Mouse (Mus musculus) heart, embryonic 13.5 days (tissue): ENCODE measurements at regions not wholly inside any gene's neighbourhood (a gene's known extent, or its start where the extent isn't known, plus 50 kb on each side); places are given as distances from the start of the nearest gene placed in this dataset.

Source experiments
- ATAC-seq: fragments of 200-750 bp; cut with Nextera tagmentation; 2 replicates; pipeline ENCODE4 v1.8.0; 2017; ENCODE audit warnings: moderate TSS enrichment; ENCODE audit not compliant: insufficient number of reproducible peaks, low FRiP score, low TSS enrichment; ENCODE audit errors: extremely low read depth
- H3K27ac ChIP-seq: fragments of 300-500 bp; sonication (generic); replicated peaks from 2 replicates; pipeline ENCODE4 v1.5.1; 2015; ENCODE audit warnings: moderate library complexity, mild to moderate bottlenecking, inconsistent platforms
- H3K27me3 ChIP-seq: fragments of 300-500 bp; sonication (generic); replicated peaks from 2 replicates; pipeline ENCODE4 v1.6.1; 2015; ENCODE audit warnings: mild to moderate bottlenecking, inconsistent platforms
- H3K36me3 ChIP-seq: fragments of 300-500 bp; sonication (generic); 2 replicates; pipeline ENCODE4 v1.6.1; 2015; ENCODE audit warnings: mild to moderate bottlenecking, inconsistent platforms
- H3K4me1 ChIP-seq: fragments of 300-500 bp; sonication (generic); 2 replicates; pipeline ENCODE4 v1.6.1; 2015; ENCODE audit warnings: inconsistent platforms
- H3K4me2 ChIP-seq: fragments of 300-500 bp; sonication (generic); 2 replicates; pipeline ENCODE4 v1.6.1; 2015; ENCODE audit warnings: inconsistent platforms, mild to moderate bottlenecking, moderate library complexity
- H3K4me3 ChIP-seq: fragments of 300-500 bp; sonication (generic); 2 replicates; pipeline ENCODE4 v1.5.1; 2015; ENCODE audit warnings: moderate library complexity, mild to moderate bottlenecking, inconsistent platforms
- H3K9ac ChIP-seq: fragments of 300-500 bp; sonication (generic); 2 replicates; pipeline ENCODE4 v1.6.1; 2015; ENCODE audit warnings: inconsistent platforms, mild to moderate bottlenecking, moderate library complexity
- H3K9me3 ChIP-seq: fragments of 300-500 bp; sonication (generic); 2 replicates; pipeline ENCODE4 v1.6.1; 2016; ENCODE audit warnings: inconsistent platforms
- WGBS: fragments of 180-500 bp; shearing (Covaris S2); methylation state at CpG from one replicate; pipeline ENCODE4 v1.1.7; 2015; ENCODE audit warnings: mixed read lengths; 5-methylcytosine and 5-hydroxymethylcytosine counted together

DNA sequence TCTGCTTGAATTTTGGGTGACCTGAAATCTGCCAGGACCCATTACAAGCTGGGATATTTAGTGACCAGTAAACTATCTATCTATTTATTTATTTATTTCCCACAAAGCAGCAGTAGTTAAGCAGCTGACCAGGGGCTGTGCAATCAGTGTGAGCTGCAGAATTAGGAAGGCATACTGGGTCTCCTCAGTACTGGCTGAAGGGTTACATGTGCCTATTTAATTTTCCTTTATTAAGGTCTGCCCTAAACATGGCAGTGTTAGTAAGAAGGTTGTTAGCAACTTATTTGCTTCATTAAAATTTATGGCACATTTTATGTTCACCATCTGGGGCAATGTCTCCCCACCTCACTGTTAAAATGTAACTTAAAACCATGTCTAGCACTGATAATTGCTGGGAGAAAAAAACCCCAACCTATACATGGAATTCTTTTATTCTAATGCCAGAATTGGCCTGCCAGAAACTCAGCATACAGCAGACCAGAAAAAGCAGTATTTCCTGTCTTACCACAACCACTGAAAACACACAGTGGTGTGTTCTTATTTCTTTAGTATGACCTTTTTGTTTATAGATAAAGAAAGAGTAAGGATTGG is 484.3 kb upstream of the Nrsn1 start:
- Histone ChIP-seq H3K4me2 (no peak overlapping the region), H3K9me3 (peaks cover 6% of the 10 kb centered on the region; the same call in 1 of the 2 replicates), H3K27me3 (no peaks in the 10 kb centered on the region), H3K36me3 (no peaks in the 10 kb centered on the region), H3K27ac (no peak overlapping the region), H3K4me3 (no peak overlapping the region), H3K9ac (no peak overlapping the region), H3K4me1 (peaks cover 10% of the 10 kb centered on the region; the same call in 1 of the 2 replicates)
- ATAC-seq, result no peak

DNA sequence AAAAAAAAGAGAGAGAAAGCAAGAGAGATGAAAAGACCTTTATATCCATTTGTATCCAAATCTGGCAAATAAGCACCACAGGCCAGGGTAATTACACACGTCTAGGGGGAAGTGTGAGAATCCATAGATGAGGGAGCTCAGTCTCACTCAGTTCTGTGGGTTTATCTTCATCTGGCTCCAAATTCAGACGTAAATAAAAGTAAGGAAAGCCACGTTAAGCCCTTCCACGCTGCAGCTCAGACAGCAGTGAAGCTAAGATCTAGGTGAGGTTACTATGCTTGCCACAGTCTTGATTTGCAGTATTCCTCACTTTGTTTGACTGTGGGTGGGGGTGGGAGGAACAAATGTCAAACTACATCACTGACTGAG is 481.1 kb upstream of the Nrsn1 start:
- no peaks in the 10 kb centered on the region for H3K9me3 ChIP-seq
- WGBS, result 55% methylated on average over 4 of the region's 4 CpGs
- ATAC-seq, result no peak

DNA sequence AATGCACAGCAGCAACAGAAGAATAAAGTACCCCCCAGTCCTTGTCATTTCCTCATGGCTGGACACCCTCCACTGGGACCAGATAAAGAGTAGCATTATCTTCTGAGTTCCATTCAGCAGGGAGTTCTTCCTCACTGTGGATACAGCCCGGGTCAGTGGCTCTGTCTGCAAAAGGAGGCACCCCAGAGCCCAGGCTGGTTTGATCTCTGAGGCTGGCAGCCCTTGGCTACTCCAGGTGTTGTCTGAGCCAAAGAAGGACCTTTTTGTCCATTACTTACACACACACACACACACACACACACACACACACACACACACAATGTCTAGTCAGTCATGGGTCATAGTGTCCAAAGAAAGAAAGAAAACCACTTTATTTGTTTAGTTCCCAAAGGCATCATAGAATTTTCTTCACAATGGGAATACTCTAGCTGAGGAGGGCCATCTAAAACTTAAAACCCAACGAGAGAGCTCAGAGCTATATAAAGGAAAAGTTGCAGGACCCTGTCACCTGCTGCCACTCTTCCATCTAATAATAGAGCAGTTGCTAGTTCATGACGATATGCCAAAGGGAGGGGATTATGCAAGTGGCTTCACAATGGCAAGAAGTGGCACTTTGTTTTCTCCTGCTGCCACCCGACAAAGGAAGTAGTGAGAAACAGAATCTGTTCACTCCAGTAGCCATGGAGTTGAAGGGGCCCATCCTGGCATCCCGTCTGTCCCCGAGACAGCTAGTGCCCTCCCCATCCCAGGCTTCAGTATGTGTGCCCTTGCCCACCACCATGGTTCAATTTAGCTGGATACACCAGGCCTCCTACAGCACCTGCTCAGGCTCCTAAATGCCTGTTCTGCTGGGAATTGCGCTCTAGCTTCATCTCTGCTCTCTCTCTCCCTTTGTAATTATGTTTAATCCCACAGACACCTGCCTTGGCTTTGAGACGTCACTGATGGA is 480.4 kb upstream of the Nrsn1 start:
- H3K4me1 ChIP-seq, result peaks cover 10% of the 10 kb centered on the region; the same call in 1 of the 2 replicates
- no peak for ATAC-seq
- no peaks in the 10 kb centered on the region for H3K27me3 ChIP-seq
- H3K9me3 ChIP-seq, result no peaks in the 10 kb centered on the region
- H3K36me3 ChIP-seq, result no peaks in the 10 kb centered on the region
- WGBS, result 31% methylated on average over 8 of the region's 8 CpGs
- no peak overlapping the region for H3K9ac ChIP-seq
- H3K4me2 ChIP-seq, result 0 out of 2 replicates have a peak overlapping the region, but pooled peaks have one; percentile 6
- no peak overlapping the region for H3K4me3 ChIP-seq
- 0 out of 2 replicates have a peak overlapping the region, but pooled peaks have one; percentile 12 for H3K27ac ChIP-seq

More for the DNA sequence above, 481.1 kb upstream of the Nrsn1 start:
- H3K36me3 ChIP-seq, result no peaks in the 10 kb centered on the region
- no peak overlapping the region for H3K9ac ChIP-seq
- peaks cover 10% of the 10 kb centered on the region; the same call in 1 of the 2 replicates for H3K4me1 ChIP-seq
- no peak overlapping the region for H3K4me2 ChIP-seq
- 0 out of 2 replicates have a peak overlapping the region, but pooled peaks have one; percentile 12 for H3K27ac ChIP-seq
- no peaks in the 10 kb centered on the region for H3K27me3 ChIP-seq
- H3K4me3 ChIP-seq, result no peak overlapping the region

GRCm38 (mm10) chr13:25738601-25739000 is 468.3 kb upstream of the Nrsn1 start:
- Histone ChIP-seq H3K4me3 (no peak overlapping the region), H3K9ac (no peak overlapping the region), H3K4me2 (no peak overlapping the region), H3K4me1 (peaks cover 14% of the 10 kb centered on the region), H3K36me3 (no peaks in the 10 kb centered on the region), H3K9me3 (no peaks in the 10 kb centered on the region), H3K27ac (no peak overlapping the region), H3K27me3 (no peaks in the 10 kb centered on the region)
- ATAC-seq, result no peak
- WGBS, result 19% methylated on average over 2 of the region's 2 CpGs

GRCm38 (mm10) chr13:25729327-25729892 is 459.1 kb upstream of the Nrsn1 start:
- no peaks in the 10 kb centered on the region for H3K27me3 ChIP-seq
- ATAC-seq, result no peak
- no peaks in the 10 kb centered on the region for H3K36me3 ChIP-seq
- H3K4me1 ChIP-seq, result peaks cover 5% of the 10 kb centered on the region; the same call in 1 of the 2 replicates
- no peak overlapping the region for H3K4me2 ChIP-seq
- H3K27ac ChIP-seq, result no peak overlapping the region
- H3K9ac ChIP-seq, result no peak overlapping the region
- H3K9me3 ChIP-seq, result no peaks in the 10 kb centered on the region
- no peak overlapping the region for H3K4me3 ChIP-seq
- WGBS, result 72% methylated on average over 3 of the region's 3 CpGs

- Histone ChIP-seq H3K9me3 (no peaks in the 10 kb centered on the region), H3K36me3 (no peaks in the 10 kb centered on the region), H3K27me3 (no peaks in the 10 kb centered on the region), H3K9ac (no peak overlapping the region), H3K27ac (no peak overlapping the region), H3K4me3 (no peak overlapping the region), H3K4me1 (peaks cover 5% of the 10 kb centered on the region; the same call in 1 of the 2 replicates), H3K4me2 (no peak overlapping the region)
- ATAC-seq, result no peak
- WGBS, result 50% methylated on average over 1 of the region's 1 CpGs
These were observed 457.3 kb upstream of the Nrsn1 start for GRCm38 (mm10) chr13:25727504-25728095.

DNA sequence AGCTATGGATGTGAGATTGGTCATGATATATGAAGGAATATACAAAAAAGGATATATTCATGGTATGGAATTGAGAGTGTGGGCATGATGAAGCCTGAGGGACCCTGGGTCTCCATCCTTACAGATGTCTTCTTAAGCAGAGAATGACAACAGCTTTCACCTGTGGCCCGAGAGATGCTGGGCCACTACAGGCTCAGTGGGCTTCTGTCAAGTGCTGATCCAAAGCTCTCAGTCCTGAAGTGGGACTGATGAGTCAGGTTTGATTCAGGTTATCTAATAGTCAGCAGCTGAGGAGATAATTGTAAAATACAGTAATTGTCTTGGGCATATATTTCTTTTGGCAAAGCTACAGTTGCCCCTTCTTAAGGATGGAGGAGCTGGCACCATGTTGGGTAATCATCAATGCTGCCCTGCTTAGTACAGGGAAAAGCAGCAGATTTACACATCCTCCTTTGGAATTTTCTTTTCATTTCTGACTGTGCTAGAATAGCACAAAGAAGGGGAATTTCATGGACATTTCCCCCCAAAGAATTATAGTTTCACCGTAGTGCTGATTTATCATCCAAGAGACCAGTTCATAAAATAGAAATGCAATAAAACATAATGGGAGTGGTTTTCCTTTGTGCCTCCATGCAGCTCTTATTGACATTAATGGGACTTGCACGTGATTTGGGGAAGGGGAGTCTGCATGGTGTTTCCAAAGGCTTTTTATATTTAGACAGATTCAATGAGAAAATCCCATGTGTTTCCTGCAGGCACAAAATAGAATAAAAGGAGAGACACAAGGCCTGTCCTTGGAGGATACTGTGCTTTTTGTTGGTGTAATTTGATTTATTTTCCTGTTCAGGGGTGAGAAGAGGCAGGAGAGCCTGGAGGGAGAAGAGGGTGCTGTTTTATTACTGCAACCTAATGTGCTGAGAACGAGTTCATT is 452.6 kb upstream of the Nrsn1 start:
- Histone ChIP-seq H3K4me3 (no peak overlapping the region), H3K9me3 (no peaks in the 10 kb centered on the region), H3K9ac (no peak overlapping the region), H3K4me2 (no peak overlapping the region), H3K27me3 (no peaks in the 10 kb centered on the region), H3K4me1 (peaks cover under 1% of the 10 kb centered on the region; the same call in 1 of the 2 replicates), H3K27ac (no peak overlapping the region), H3K36me3 (no peaks in the 10 kb centered on the region)
- WGBS, result 67% methylated on average over 4 of the region's 4 CpGs
- ATAC-seq, result no peak

GRCm38 (mm10) chr13:25700965-25701364 is 430.7 kb upstream of the Nrsn1 start:
- WGBS, result 70% methylated on average over 4 of the region's 4 CpGs
- H3K27ac ChIP-seq, result no peak overlapping the region
- no peak overlapping the region for H3K4me3 ChIP-seq
- no peak for ATAC-seq
- H3K9me3 ChIP-seq, result no peaks in the 10 kb centered on the region
- H3K36me3 ChIP-seq, result no peaks in the 10 kb centered on the region
- no peak overlapping the region for H3K4me2 ChIP-seq
- H3K9ac ChIP-seq, result no peak overlapping the region
- no peaks in the 10 kb centered on the region for H3K27me3 ChIP-seq
- H3K4me1 ChIP-seq, result no peaks in the 10 kb centered on the region

DNA sequence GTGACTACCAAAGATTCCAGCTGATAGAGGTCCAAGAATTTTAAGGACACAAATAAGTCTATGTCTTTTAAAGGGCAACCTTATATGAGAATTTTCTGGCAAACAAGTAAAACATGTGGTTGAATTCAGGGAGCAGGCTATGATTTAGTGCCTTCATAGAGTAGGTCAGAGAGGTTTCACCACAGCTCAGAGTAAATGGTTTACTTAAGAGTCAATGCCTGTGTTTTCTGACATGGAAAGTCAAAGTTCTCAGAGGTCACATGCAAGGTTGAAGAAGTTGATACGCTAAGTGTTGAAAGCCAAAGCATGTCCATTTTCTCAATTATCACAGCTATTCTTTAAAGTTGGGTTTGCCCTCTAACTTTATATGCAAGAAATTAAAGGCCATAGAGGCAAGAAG is 425.7 kb upstream of the Nrsn1 start:
- no peak for ATAC-seq
- Histone ChIP-seq H3K9ac (no peak overlapping the region), H3K4me3 (no peak overlapping the region), H3K4me2 (no peak overlapping the region), H3K4me1 (no peaks in the 10 kb centered on the region), H3K27me3 (no peaks in the 10 kb centered on the region), H3K36me3 (no peaks in the 10 kb centered on the region), H3K9me3 (no peaks in the 10 kb centered on the region), H3K27ac (no peak overlapping the region)
- WGBS, result 87% methylated on average over 1 of the region's 1 CpGs

GRCm38 (mm10) chr13:25695017-25695604 is 424.8 kb upstream of the Nrsn1 start:
- Histone ChIP-seq H3K27me3 (no peaks in the 10 kb centered on the region), H3K4me3 (no peak overlapping the region), H3K9ac (no peak overlapping the region), H3K4me2 (no peak overlapping the region), H3K36me3 (no peaks in the 10 kb centered on the region), H3K9me3 (no peaks in the 10 kb centered on the region), H3K27ac (no peak overlapping the region), H3K4me1 (no peaks in the 10 kb centered on the region)
- 79% methylated on average over 14 of the region's 14 CpGs for WGBS
- no peak for ATAC-seq
